Mouse (Mus musculus) urinary bladder, adult 18-20 months (tissue): ENCODE measurements around the gene P2ry10.
"Not testable (repeated sequence)": the region's sequence is repeated elsewhere in the genome, so short reads cannot be mapped to it uniquely, and the experiment has no call there.

ENCODE experiments used
- DNase-seq, 2 experiments: peaks; one replicate each; pipeline ENCODE4 v3.0.0; 2022; ENCODE audit warnings: low spot score in 2 of 2, mixed read lengths in 2 of 2

Gene P2ry10

GRCm38 (mm10) chrX:107088177-107088576, at the start of gene P2ry10:
Gene P2ry10 (plus strand): TSS chrX:107088492.
- no peak for DNase-seq

GRCm38 (mm10) chrX:107039146-107039545, 49.1 kb upstream of the P2ry10 start:
- no peak for DNase-seq

- no peak for DNase-seq
Observed at GRCm38 (mm10) chrX:107039635-107040034, 48.7 kb upstream of the P2ry10 start.

- no peak for DNase-seq
Observed at GRCm38 (mm10) chrX:107042367-107042766, 45.9 kb upstream of the P2ry10 start.

GRCm38 (mm10) chrX:107083407-107083806, 4.9 kb upstream of the P2ry10 start:
- DNase-seq: not testable (repeated sequence)

GRCm38 (mm10) chrX:107084320-107084719, 4.0 kb upstream of the P2ry10 start:
- no peak for DNase-seq

GRCm38 (mm10) chrX:107089131-107089530, 839 bp downstream of the P2ry10 start:
- DNase-seq: no peak

GRCm38 (mm10) chrX:107089930-107090329, 1.6 kb downstream of the P2ry10 start:
- no peak for DNase-seq

GRCm38 (mm10) chrX:107095633-107096032, 7.3 kb downstream of the P2ry10 start:
- no peak for DNase-seq

- no peak for DNase-seq
Observed at GRCm38 (mm10) chrX:107116333-107116732, 28.0 kb downstream of the P2ry10 start.

- DNase-seq: no peak
Observed at GRCm38 (mm10) chrX:107116987-107117386, 28.7 kb downstream of the P2ry10 start.

GRCm38 (mm10) chrX:107143184-107143583, 54.9 kb downstream of the P2ry10 start:
- DNase-seq: no peak

GRCm38 (mm10) chrX:107143930-107144329, 55.6 kb downstream of the P2ry10 start:
- DNase-seq: no peak

GRCm38 (mm10) chrX:107148681-107149080, 60.4 kb downstream of the P2ry10 start, which contains the start of gene P2ry10b:
Gene P2ry10b (plus strand): TSS chrX:107148927.
- no peak for DNase-seq

GRCm38 (mm10) chrX:107149391-107149993, 61.2 kb downstream of the P2ry10 start:
- DNase-seq: no peak

GRCm38 (mm10) chrX:107150027-107150426, 61.7 kb downstream of the P2ry10 start:
- DNase-seq: no peak

GRCm38 (mm10) chrX:107150752-107151515, 62.6 kb downstream of the P2ry10 start:
- DNase-seq: no peak
